Mouse (Mus musculus) lung, postnatal 36 days (tissue): ENCODE results near the gene C1qtnf7.

Source experiments
- DNase-seq: peaks from one replicate; pipeline ENCODE4 v3.0.0; 2022; ENCODE audit warnings: mixed read lengths

The C1qtnf7 gene

GRCm38 (mm10) chr5:43621575-43622299 lies 106.4 kb downstream of the C1qtnf7 start:
- DNase-seq, result no peak

- no peak for DNase-seq
These were observed 110.1 kb downstream of the C1qtnf7 start for GRCm38 (mm10) chr5:43625407-43625806.

DNA sequence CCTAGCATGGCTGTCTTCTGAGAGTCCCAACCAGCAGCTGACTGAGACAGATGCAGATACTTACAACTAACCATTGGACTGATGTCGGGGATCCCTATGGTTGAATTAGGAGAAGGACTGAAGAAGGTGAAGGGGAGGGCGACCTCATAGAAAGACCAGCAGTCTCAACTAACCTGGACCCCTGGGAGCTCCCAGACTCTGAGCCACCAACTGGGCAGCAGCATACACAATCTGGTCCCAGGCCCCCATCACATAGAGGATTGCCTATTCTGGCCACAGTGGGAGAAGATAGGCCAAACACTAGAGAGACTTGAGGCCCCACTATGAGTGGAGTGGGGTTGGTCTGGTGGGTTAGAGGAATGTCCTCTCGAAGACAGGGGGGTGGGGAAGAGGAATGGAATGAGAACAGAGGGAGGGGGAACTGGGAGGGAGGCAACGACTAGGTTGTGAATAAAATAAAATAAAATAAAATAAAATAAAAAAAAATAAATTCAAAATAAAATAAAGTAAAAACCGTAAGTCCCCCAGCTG lies 118.8 kb downstream of the C1qtnf7 start:
- no peak for DNase-seq

DNA sequence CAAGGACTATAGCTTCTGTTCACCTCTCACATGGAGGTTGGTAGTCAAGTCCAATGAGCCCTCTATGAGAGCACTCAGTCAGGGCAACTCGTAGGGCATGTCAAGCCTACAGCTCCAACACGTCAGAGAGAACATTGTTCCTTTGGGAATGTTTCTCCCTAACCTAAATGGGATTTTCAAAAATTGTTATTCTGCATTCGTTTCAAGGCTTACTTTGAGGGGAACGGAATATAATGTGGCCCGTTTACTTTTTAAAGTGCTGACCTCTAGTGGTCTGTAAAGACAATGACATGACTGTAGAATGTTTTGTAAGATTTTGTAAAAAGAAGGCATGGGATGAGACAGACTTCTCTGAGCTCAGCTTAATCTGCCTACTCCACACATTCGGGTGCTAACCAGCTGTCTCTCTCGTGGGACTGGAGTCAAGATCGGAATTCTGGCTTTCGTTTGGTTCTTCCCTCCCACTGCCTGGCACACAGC lies 119.3 kb downstream of the C1qtnf7 start:
- peak; percentile 6 for DNase-seq

- DNase-seq, result no peak
These were observed 129.7 kb downstream of the C1qtnf7 start for GRCm38 (mm10) chr5:43645020-43645419.

GRCm38 (mm10) chr5:43647098-43647774 lies 131.9 kb downstream of the C1qtnf7 start:
- DNase-seq, result no peak

DNA sequence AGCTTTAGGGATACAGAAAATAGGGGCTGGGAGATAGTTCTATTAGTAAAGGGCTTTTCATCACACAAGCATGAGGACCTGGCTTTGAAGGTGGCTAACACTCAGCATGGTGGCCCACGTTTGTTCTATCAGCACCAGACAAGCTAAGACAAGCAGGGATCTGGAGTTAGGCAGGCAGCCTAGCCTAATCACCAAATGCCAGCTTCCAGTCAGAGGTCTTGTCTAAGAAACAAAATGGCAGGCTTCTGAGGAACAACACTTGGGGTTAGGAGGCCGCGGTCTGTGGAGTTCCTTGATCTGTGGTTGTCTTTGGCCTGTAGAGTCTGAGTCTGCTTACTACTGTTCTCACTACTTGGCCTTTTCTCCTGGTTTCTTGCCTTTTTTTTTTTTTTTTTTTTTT lies 146.2 kb downstream of the C1qtnf7 start:
- no peak for DNase-seq

- DNase-seq, result peak; percentile 30
These were observed 146.9 kb downstream of the C1qtnf7 start, which contains the start of gene Cc2d2a for GRCm38 (mm10) chr5:43661997-43662961. Gene Cc2d2a (plus strand): TSS chr5:43662346.

DNA sequence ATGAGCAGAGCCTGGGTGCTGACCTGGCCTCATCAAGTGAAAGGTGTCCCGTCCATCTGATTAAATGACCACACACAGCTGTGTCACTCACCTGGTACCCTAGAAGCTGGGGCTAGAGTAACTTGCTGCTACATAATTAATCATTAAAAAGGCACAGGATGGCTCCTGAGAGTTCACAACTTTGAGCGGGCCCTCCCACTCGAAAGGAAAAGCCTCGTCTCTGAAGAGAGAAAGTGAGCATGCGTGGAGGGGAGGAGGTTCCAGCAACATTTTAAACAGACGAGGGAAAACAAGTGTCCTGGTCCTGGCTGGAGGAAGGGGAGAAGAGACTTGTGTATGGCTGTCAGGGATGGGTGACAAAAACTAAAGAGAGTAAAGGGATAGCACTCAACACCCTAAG lies 148.2 kb downstream of the C1qtnf7 start:
- no peak for DNase-seq

DNA sequence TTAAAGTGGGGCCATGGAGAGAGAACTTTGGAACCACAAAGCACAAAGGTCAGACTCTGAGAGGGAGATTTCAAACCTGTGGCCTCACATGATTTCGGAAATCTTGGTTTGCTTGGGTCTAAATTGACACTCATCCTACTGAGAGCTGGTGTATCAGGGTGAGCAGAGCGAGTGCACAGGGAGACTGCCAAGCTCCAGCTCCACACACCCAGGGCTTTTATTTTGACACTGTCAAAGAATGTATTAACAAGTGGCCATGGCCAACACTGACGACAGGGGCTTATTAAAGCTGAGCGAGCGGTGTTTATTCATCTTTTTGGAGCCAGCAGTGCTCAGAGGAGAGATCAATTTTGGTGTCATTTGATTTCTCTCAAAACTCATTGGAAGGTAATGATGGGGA lies 149.8 kb downstream of the C1qtnf7 start:
- DNase-seq, result peak; percentile 57
